Mouse (Mus musculus) mouse trophoblast stem cell (cell line): ENCODE data around the gene Ubap2.

Source experiments
- in situ Hi-C, 2 experiments: fragments of 300-500 bp; cut with MseI, MboI; formaldehyde crosslinking; loops; 2 replicates in 1 of 2; 3 replicates in 1 of 2; pipeline ENCODE4 v1.15.1; 2025

Gene Ubap2

DNA sequence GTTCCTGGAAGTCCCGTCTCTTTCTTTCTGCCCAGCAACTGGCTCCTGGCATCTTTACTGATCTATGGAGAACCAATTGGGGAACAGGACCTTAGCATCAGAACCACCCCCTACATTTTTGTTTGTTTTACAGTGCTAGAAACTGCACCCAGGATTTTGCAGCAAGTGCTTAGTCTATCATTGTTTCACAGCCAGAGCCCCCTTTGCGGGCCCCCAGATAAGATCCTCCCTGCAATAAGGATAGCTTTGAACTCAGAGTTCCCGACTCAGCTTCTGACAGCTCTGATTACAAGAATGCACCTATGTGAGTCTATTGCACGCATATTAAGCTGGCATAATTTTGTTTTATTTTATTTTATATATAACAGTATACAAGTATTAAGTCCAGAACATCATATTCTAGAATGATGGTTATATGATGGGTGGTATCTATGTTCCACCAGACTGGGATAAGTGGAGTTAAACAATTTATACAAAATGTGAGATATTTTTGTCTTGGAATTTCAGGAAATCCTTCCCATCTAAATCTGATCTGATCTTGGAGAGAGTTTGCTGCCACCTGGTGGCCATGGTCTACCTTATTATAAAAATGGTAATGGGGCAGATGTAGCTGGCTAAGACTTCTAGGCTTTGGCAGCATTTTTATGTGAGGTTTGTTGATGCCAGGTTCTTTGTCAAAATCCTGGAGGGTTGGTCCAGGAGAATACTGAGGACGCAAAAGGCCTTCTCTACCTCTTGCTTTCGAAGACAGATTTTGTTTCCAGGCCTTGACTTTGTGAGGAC is 109.1 kb downstream of the Ubap2 start:
- in situ Hi-C loops: loop anchor here in 1 of 2 experiments (5.0 kb wide), 1 partner anchor 39 kb away; no protein-coding TSS in a partner anchor

DNA sequence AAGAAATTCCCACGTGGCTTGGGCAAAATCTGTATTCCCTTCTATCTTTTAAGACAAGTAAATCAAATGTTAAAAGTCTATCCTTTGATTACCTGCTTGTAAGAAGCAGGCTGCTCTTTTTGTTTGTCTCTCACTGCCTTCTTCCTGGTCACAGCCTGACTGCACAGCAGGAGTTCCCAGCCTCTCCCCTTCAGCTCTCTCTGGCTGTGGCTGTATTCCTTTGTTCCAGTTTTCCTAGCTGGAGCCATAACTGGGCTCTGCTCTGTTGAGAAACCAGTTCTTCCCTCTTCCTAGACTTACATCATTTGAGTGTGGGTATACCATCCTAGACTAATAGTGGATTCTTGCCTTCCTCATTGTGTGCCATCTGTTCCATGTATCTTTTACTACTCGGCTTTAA is 110.0 kb downstream of the Ubap2 start:
- in situ Hi-C loops: loop anchor here in 1 of 2 experiments (5.0 kb wide), 1 partner anchor 38 kb away; no protein-coding TSS in a partner anchor

DNA sequence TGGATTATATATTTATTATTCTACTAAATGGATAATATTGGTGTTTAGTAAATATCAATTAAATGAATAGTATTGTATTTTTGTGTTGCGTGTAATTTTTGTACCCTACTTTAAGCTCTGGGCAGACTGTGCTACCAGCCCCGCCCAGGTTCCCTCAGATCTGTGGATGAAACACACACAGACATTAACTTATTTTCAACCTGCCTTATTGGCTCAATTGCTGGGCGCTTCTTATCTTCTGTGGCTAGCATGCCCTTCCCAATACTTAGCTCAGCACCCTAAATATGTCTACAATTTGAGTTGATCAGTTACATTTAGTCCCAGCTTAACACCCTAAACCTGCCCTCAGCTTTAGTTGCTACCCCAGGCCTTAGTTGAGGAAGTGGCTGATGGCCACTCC is 113.7 kb downstream of the Ubap2 start:
- in situ Hi-C loops: no loop called here

DNA sequence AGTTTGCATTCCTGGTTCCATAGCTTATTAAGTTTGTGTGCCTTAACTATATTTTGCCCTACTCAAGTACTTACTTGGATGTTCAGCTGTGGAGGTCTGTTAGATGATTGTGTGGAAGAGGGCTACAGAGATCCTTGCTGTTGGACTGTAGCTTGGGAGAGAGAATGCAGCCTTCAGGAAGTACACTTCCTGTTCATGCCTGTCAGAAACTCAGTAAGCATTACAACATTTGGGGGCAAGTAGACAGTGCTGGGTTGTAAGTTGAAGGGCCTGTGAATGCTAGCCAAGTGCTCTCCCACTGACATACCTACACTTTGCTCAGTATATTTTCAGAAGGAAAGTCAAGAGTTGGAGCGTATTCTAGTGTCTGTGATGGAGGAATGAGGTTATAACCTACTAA is 116.7 kb downstream of the Ubap2 start:
- in situ Hi-C loops: no loop called here

DNA sequence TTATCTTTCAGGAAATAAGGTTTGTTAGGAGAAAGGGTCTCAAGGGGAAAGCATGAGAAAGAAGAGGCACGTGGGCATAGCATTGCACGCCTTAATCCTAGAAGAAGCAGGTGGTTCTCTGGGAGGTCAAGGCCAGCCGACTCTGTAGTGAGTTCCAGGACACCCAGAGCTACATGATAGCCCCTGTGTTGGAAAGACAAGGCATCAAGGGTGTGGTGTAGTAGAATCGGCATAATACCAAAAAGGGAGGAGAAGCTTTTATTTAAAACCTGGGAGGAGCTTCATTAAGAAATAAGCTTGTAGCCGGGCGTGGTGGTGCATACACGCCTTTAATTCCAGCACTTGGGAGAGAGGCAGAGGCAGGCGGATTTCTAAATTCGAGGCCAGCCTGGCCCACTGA is 118.0 kb downstream of the Ubap2 start:
- in situ Hi-C loops: no loop called here

DNA sequence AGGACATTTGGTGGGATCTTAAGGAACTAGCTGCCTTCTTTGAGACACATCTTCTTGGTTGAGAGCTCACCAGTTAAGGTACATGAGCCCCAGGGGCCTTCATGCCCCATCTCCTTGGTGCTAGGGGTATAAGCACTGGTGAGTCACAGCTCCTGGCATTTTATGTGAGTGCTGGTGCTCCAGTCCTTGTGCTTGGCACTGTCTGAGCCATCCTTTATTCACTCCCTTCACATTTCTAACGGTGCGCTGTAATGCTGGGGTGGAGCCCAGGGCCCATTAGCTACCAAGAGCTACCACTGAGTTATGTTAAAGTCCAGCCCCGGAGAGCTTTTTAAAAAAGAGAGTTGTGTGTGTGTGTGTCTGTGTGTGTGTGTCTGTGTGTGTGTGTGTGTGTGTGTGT is 121.8 kb downstream of the Ubap2 start:
- in situ Hi-C loops: no loop called here

DNA sequence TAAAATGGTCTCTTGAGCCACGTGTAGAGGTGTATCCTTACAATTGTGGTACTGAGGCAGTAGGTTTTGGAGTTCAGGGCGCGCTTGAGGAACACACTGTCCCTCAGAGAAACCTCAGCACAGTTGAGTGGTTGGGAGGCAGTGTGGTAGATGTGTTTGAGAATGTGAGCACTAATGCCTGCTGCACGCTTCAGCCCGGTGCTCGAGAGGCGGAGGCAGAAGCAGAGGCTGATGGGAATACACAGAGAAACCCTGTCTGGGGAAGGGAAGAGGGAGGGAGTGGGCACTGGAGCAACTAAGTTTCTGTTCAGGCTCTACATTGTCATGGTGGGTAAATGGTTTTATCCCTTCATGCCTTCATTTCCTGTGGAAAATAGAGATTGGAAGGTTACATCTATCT is 123.8 kb downstream of the Ubap2 start:
- in situ Hi-C loops: no loop called here

DNA sequence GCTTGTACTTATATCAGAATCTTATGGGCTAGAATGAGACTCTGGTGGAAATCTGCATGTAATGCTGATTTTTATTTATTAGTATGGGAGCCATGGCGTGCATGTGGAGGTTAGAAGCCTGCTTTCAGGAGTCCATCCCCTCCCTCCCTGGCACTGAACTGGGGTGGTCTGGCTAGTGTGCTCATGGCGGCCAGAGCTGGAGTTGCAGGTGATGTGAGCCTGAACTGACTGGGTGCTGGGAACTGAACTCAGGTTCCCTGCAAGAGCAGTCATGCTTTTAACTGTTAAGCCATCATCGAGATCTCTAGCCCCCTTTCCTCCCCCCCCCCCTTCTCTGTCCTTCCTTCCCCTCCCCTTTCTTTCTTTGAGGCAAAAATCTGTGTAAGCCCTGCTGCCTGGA is 125.1 kb downstream of the Ubap2 start:
- in situ Hi-C loops: no loop called here
